Mouse (Mus musculus) bone marrow, adult 2 months (tissue): ENCODE data around the gene Nmt1. TPM values are rescaled to one million over a fixed set of nuclear protein-coding genes. Genes with fewer than 3 reads are reported as not detected.

Source experiments
- H3K27ac ChIP-seq: fragments of 200-500 bp; 2 replicates; pipeline ENCODE4 v1.5.1; 2012; ENCODE audit warnings: low read depth, mild to moderate bottlenecking, control low read depth, inconsistent platforms, low read length; ENCODE audit not compliant: control insufficient read depth, poor library complexity, insufficient read depth
- H3K4me1 ChIP-seq: fragments of 200-500 bp; 2 replicates; pipeline ENCODE4 v1.6.1; 2011; ENCODE audit warnings: low read length; ENCODE audit not compliant: control insufficient read depth, insufficient read depth
- H3K4me3 ChIP-seq: fragments of 200-500 bp; replicated peaks from 2 replicates; pipeline ENCODE3; 2011; ENCODE audit warnings: mild to moderate bottlenecking, low read depth, low read length, control low read depth; ENCODE audit not compliant: control insufficient read depth
- CTCF ChIP-seq: fragments of 200-500 bp; IDR thresholded peaks from 2 replicates; pipeline ENCODE4 v1.5.1; 2011; ENCODE audit warnings: low read length, control low read depth; ENCODE audit not compliant: control insufficient read depth, insufficient read depth
- POLR2A ChIP-seq: fragments of 200-500 bp; IDR thresholded peaks from 2 replicates; pipeline ENCODE4 v1.6.1; 2011; ENCODE audit warnings: low read depth, mild to moderate bottlenecking, control low read depth, low read length, borderline replicate concordance; ENCODE audit not compliant: control insufficient read depth
- WGBS: fragments of 180-500 bp; shearing (Covaris S2); methylation state at CpG from one replicate; pipeline ENCODE4 v1.1.7; 2018; 5-methylcytosine and 5-hydroxymethylcytosine counted together
- polyA plus RNA-seq: library from polyadenylated mRNA; stranded (reverse); fragments of >200 nt; gene quantifications from 2 replicates; pipeline ENCODE4 v1.2.4, GENCODE M21; 2011; ENCODE audit warnings: low replicate concordance; ENCODE audit not compliant: missing spikeins, insufficient read depth, insufficient read length

Nmt1 gene
- polyA plus RNA-seq, 1 experiment = 38.2 TPM

DNA sequence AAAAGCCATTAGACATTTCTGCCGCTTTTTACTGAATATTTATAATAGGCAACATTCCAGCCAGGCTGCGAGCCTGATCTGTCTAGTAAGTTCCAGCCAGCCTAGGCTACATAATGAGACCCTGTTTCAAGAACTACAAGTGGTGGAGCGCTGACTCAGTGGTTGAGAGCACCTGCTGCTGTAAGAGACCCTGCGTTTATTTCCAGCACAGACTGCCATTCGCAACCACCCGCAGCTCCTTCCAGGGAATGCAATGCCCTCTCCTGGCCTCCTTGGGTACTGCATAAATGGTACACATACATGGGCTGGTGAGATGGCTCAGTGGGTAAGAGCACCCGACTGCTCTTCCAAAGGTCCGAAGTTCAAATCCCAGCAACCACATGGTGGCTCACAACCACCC lies 18.8 kb upstream of the Nmt1 start:
- H3K4me1 ChIP-seq = peaks cover 9% of the 10 kb centered on the region; the same call in 1 of the 2 replicates
- WGBS = 93% methylated on average over 8 of the region's 8 CpGs
- H3K27ac ChIP-seq = no peak overlapping the region
- TF ChIP-seq CTCF = peak; percentile 49
- no peak for TF ChIP-seq POLR2A
- H3K4me3 ChIP-seq = no peak overlapping the region

DNA sequence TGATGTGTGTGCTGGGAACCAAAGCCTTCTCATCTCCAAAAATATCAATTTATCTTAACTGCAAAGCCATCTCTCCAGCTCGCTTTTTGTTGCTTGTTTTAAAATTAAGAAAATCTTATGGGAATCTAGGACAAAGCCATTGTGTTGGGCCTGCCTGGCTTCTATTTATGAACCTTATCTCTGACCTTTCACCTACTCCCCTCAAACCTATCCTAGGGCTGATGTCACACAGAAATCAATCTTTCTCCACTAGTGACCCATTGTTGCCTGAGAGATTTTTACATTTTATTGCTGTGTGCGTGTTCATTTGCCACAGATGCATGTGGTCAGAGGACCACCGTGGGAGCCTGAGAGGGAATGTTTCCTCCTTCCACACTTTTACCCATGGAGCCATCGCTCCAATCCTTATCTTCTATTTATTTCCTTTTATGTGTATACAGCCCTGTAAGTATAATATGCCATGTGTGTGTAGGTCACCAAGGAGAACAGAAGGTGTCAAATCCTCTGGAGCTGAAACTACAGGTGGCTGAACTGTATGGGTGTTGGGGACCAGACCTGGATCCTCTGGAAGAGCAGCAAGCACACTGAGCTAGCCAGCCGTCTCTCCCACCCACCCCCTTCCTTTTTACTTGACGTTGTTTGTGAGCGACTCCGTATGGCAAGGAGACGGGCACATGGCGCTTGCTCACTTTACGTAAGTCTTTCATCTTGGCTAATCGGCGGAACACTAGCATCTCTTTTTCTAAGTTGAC lies 17.4 kb upstream of the Nmt1 start:
- TF ChIP-seq CTCF (no peak), POLR2A (no peak)
- H3K4me1 ChIP-seq = peaks cover 6% of the 10 kb centered on the region; the same call in 1 of the 2 replicates
- 87% methylated on average over 13 of the region's 13 CpGs for WGBS
- no peak overlapping the region for H3K27ac ChIP-seq
- H3K4me3 ChIP-seq = no peak overlapping the region

DNA sequence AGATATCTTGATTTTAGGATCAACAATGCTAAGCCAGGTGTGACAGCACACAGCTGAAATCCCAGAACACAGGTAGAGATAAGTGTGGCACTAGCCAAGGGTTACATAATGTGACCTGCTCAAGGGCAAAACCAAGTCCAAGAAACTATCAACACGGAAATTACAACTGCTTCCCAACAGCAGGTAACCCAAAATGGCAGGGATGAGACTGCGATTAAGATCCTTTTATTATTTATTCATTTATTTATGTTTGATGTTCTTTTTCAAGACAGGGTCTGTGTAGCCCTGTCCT lies 16.8 kb upstream of the Nmt1 start:
- TF ChIP-seq CTCF (no peak), POLR2A (no peak)
- Histone ChIP-seq H3K27ac (no peak overlapping the region), H3K4me3 (no peak overlapping the region), H3K4me1 (peaks cover 4% of the 10 kb centered on the region; the same call in 1 of the 2 replicates)
- 85% methylated on average over 2 of the region's 2 CpGs for WGBS

DNA sequence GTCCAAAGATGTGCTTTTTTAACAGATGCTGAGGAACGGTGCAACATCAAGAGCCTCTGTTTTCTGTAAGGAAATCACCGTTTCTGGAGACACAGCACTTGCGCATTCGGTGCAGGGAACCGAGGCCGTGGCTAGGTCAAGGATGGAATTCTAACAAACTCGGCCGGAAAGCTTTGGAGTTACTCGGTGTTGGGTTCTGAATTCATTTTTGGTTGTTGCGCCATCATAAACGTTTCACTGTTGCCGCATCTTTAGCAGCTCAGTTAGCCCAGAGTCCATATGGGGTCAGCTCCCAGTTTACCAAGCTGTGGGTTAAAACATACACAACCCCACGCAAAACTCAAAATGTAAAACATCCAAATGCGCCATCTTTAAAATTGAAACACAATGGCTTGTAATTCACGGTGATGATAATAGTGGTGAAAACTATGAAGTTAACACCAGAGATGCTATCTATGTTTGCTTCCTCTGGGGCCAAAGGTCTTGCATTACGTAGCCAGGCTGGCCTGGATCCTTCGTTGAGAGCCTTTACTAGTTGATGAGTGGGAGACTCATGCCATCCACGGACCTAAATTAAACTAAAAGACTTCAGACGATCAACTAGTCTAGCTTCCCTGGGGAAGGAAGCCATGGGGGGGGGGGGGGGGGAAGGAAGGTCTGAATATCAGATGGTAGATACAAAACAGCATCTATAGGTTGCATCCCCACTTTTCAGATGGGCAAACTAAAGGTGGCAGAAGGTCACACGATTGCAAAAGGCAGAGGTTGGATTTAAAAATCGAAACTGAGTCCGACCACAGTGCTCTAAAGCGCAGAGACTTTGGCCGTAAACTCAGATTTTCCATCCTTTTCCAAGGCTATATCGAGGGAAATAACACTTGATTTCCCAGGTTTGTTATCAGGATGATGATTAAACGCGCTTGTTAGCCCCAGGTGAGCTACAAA lies 11.8 kb upstream of the Nmt1 start:
- Histone ChIP-seq H3K4me1 (no peaks in the 10 kb centered on the region; the same call in 1 of the 2 replicates), H3K4me3 (peak overlapping the region; percentile 72), H3K27ac (peak overlapping the region; percentile 75)
- 34% methylated on average over 27 of the region's 27 CpGs for WGBS
- TF ChIP-seq POLR2A (no peak), CTCF (no peak)

DNA sequence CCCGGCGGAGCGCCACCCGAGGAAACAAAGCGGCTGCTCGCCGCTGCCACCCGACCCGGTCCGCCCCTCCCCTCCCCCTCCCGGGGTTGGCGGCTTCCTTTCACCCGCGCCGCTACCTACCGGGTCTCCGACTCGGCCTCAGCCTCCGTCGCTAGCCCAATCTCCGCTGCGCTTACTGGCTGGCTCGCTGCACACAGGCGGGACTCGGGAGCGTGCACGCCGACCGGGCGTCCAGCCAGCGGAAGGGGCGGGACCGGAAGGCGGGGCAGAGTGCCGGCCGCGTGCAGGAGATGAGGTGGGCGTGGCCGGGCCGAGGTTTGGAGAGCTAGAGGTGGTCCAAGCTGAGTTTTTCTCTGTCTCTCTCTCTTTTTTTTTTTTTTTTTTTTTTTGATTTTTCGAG lies 11.1 kb upstream of the Nmt1 start:
- no peaks in the 10 kb centered on the region; the same call in 1 of the 2 replicates for H3K4me1 ChIP-seq
- TF ChIP-seq CTCF (no peak), POLR2A (peak; percentile 76; the same call in 1 of the 2 replicates)
- H3K4me3 ChIP-seq = peak overlapping the region; percentile 72
- H3K27ac ChIP-seq = peak overlapping the region; percentile 75
- WGBS = under 1% methylated on average over 40 of the region's 41 CpGs

DNA sequence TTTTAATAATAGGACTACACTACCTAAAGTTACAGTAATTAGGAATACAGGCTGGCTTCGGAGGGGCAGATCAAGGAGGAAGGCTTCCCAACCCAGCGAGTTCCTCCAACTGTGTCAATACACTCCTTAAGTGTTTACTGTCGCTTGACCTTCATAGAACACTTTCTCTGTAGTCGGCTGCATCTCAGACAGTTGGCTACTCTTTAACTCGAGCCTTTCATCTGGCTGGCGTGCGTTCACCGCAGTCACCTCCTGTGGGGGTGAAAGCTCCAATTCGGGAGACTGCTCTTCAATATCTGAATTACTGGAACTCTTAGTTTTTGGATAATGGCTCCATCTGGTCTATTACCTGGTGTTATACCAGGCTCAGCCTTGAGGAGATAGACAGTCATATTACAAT lies 10.3 kb upstream of the Nmt1 start:
- Histone ChIP-seq H3K27ac (no peak overlapping the region), H3K4me1 (no peaks in the 10 kb centered on the region; the same call in 1 of the 2 replicates), H3K4me3 (no peak overlapping the region)
- WGBS = 80% methylated on average over 9 of the region's 9 CpGs
- TF ChIP-seq POLR2A (no peak), CTCF (no peak)

DNA sequence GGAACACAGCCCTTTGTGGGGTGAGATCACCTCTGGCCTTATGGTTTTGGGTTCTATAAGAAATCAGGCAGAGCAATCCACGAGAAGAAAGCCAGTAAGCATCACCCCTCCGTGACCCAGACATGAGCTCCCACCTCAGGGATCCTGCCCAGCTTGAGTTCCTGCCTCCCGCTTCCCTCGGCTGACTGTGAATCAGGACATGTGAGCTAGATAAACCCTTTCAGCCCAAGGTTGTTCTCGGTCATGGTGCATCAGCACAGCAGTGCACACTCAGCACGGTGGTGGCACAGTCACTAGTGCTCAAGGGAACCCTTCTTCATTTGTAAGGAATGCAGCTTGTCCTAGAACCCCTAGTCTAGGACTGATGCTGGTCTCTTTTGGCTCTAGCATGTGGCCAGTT lies 9.1 kb upstream of the Nmt1 start:
- TF ChIP-seq POLR2A = no peak
- TF ChIP-seq CTCF = no peak
- Histone ChIP-seq H3K4me3 (no peak overlapping the region), H3K27ac (no peak overlapping the region), H3K4me1 (no peaks in the 10 kb centered on the region; the same call in 1 of the 2 replicates)
- 81% methylated on average over 6 of the region's 6 CpGs for WGBS

DNA sequence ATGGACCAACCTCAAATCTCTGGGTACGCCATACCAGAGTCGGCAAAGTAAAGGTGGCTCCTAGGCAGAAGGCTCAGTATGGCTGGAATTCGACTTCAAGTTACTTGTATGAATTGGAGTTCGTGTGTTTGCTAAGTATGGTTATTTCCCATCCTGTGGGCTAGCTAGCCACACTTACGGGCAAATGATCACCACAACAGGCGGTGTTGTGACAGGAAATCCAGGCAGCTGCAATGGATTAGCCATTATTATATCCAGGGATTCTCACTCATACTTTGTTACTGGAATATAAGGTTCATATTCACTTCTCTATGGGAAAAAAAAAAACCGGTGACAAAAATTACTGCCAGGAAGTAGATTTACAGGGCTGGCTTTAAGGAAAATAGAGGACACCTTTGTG lies 8.7 kb upstream of the Nmt1 start:
- TF ChIP-seq POLR2A (no peak), CTCF (no peak)

More for the DNA sequence above, 8.7 kb upstream of the Nmt1 start:
- no peak overlapping the region for H3K27ac ChIP-seq
- no peaks in the 10 kb centered on the region; the same call in 1 of the 2 replicates for H3K4me1 ChIP-seq
- no peak overlapping the region for H3K4me3 ChIP-seq
- WGBS = 79% methylated on average over 7 of the region's 7 CpGs
